Mouse (Mus musculus) mouse trophoblast stem cell (cell line): Measurements from ENCODE around the gene Ripor3.

Experiments
- in situ Hi-C, 2 experiments: fragments of 300-500 bp; cut with MseI, MboI; formaldehyde crosslinking; loops; 2 replicates in 1 of 2; 3 replicates in 1 of 2; pipeline ENCODE4 v1.15.1; 2025

Gene Ripor3

GRCm38 (mm10) chr2:168031842-168032241, 21.4 kb upstream of the Ripor3 start:
- in situ Hi-C loops = no loop called here

- in situ Hi-C loops = no loop called here
These were observed 18.0 kb upstream of the Ripor3 start for GRCm38 (mm10) chr2:168028376-168028775.

GRCm38 (mm10) chr2:168026467-168026866, 16.0 kb upstream of the Ripor3 start:
- in situ Hi-C loops = no loop called here

- in situ Hi-C loops = no loop called here
These were observed 15.5 kb upstream of the Ripor3 start for GRCm38 (mm10) chr2:168025882-168026281.

GRCm38 (mm10) chr2:168025174-168025573, 14.8 kb upstream of the Ripor3 start:
- in situ Hi-C loops = no loop called here

- in situ Hi-C loops = no loop called here
These were observed 13.5 kb upstream of the Ripor3 start for GRCm38 (mm10) chr2:168023763-168024402.

- in situ Hi-C loops = no loop called here
These were observed 8.8 kb upstream of the Ripor3 start for GRCm38 (mm10) chr2:168019201-168019715.

GRCm38 (mm10) chr2:168016951-168017391, 6.6 kb upstream of the Ripor3 start:
- in situ Hi-C loops = no loop called here

GRCm38 (mm10) chr2:168010893-168011292, 475 bp upstream of the Ripor3 start:
- in situ Hi-C loops = no loop called here

GRCm38 (mm10) chr2:168008132-168008531, 2.3 kb downstream of the Ripor3 start:
- in situ Hi-C loops = no loop called here

GRCm38 (mm10) chr2:168006489-168006888, 3.9 kb downstream of the Ripor3 start:
- in situ Hi-C loops = no loop called here

- in situ Hi-C loops = no loop called here
These were observed 4.8 kb downstream of the Ripor3 start for GRCm38 (mm10) chr2:168005616-168006015.

GRCm38 (mm10) chr2:168005005-168005404, 5.4 kb downstream of the Ripor3 start:
- in situ Hi-C loops = no loop called here

- in situ Hi-C loops = no loop called here
These were observed 6.0 kb downstream of the Ripor3 start for GRCm38 (mm10) chr2:168004369-168004768.

GRCm38 (mm10) chr2:168003431-168003830, 7.0 kb downstream of the Ripor3 start:
- in situ Hi-C loops = no loop called here

- in situ Hi-C loops = no loop called here
These were observed 7.5 kb downstream of the Ripor3 start for GRCm38 (mm10) chr2:168002884-168003283.

GRCm38 (mm10) chr2:168002188-168002587, 8.2 kb downstream of the Ripor3 start:
- in situ Hi-C loops = no loop called here

- in situ Hi-C loops = no loop called here
These were observed 11.2 kb downstream of the Ripor3 start for GRCm38 (mm10) chr2:167999145-167999743.

- in situ Hi-C loops = no loop called here
These were observed 12.9 kb downstream of the Ripor3 start for GRCm38 (mm10) chr2:167997562-167997961.

- in situ Hi-C loops = no loop called here
These were observed 13.7 kb downstream of the Ripor3 start for GRCm38 (mm10) chr2:167996672-167997215.

GRCm38 (mm10) chr2:167995870-167996635, 14.4 kb downstream of the Ripor3 start:
- in situ Hi-C loops = no loop called here

GRCm38 (mm10) chr2:167993260-167993659, 17.2 kb downstream of the Ripor3 start:
- in situ Hi-C loops = no loop called here
